Mouse (Mus musculus): ENCODE data around the gene Snx14.

GRCm38 (mm10) chr9:88379057-88379456, 59.7 kb downstream of the Snx14 start:
- TF ChIP-seq CTCF (IDR thresholded peaks at IDR 0.05; ENCODE audit: insufficient read depth, low read length) (no peak), POLR2A (IDR thresholded peaks at IDR 0.05; ENCODE audit: borderline replicate concordance, extremely low read depth, low read depth, low read length) (no peak)
